Mouse (Mus musculus): ENCODE data around the gene Sgms1.
"Not testable (repeated sequence)": the region's sequence is repeated elsewhere in the genome, so short reads cannot be mapped to it uniquely, and the experiment has no call there.

The Sgms1 gene

GRCm38 (mm10) chr19:32381511-32381961, 8.0 kb downstream of the Sgms1 start:
- no peak for DNase-seq

- DNase-seq: no peak
Observed at GRCm38 (mm10) chr19:32380748-32381147, 8.8 kb downstream of the Sgms1 start.

GRCm38 (mm10) chr19:32379239-32379920, 10.1 kb downstream of the Sgms1 start:
- no peak for DNase-seq

- DNase-seq: no peak
Observed at GRCm38 (mm10) chr19:32378581-32378980, 10.9 kb downstream of the Sgms1 start.

- peak; percentile 42 for DNase-seq
Observed at GRCm38 (mm10) chr19:32377701-32378325, 11.7 kb downstream of the Sgms1 start.

- peak; percentile 31 for DNase-seq
Observed at GRCm38 (mm10) chr19:32376886-32377535, 12.5 kb downstream of the Sgms1 start.

GRCm38 (mm10) chr19:32376054-32376453, 13.5 kb downstream of the Sgms1 start:
- no peak for DNase-seq

- DNase-seq: no peak
Observed at GRCm38 (mm10) chr19:32375473-32375985, 14.0 kb downstream of the Sgms1 start.

GRCm38 (mm10) chr19:32374751-32375150, 14.8 kb downstream of the Sgms1 start:
- no peak for DNase-seq

GRCm38 (mm10) chr19:32373865-32374655, 15.5 kb downstream of the Sgms1 start:
- DNase-seq: no peak

- DNase-seq: no peak
Observed at GRCm38 (mm10) chr19:32372373-32372772, 17.1 kb downstream of the Sgms1 start.

GRCm38 (mm10) chr19:32367333-32367732, 22.2 kb downstream of the Sgms1 start:
- DNase-seq: no peak

GRCm38 (mm10) chr19:32366406-32366805, 23.1 kb downstream of the Sgms1 start:
- DNase-seq: no peak

GRCm38 (mm10) chr19:32365111-32365510, 24.4 kb downstream of the Sgms1 start:
- DNase-seq: no peak

GRCm38 (mm10) chr19:32363587-32363986, 25.9 kb downstream of the Sgms1 start:
- DNase-seq: no peak

- no peak for DNase-seq
Observed at GRCm38 (mm10) chr19:32362520-32362919, 27.0 kb downstream of the Sgms1 start.

- no peak for DNase-seq
Observed at GRCm38 (mm10) chr19:32360989-32361698, 28.4 kb downstream of the Sgms1 start.

GRCm38 (mm10) chr19:32360546-32360945, 29.0 kb downstream of the Sgms1 start:
- no peak for DNase-seq

- no peak for DNase-seq
Observed at GRCm38 (mm10) chr19:32358699-32359517, 30.6 kb downstream of the Sgms1 start.

GRCm38 (mm10) chr19:32358011-32358410, 31.5 kb downstream of the Sgms1 start:
- not testable (repeated sequence) for DNase-seq

GRCm38 (mm10) chr19:32356166-32356565, 33.3 kb downstream of the Sgms1 start:
- DNase-seq: no peak
